Mouse (Mus musculus) stomach, embryonic 16.5 days (tissue): ENCODE results near the gene Bms1. TPM values are rescaled to one million over a fixed set of nuclear protein-coding genes. Genes with fewer than 3 reads are reported as not detected.

ENCODE experiments used
- ATAC-seq: fragments of 200-750 bp; cut with Nextera tagmentation; 2 replicates; pipeline ENCODE4 v1.8.0; 2017; ENCODE audit warnings: moderate number of reproducible peaks, moderate TSS enrichment; ENCODE audit not compliant: insufficient read depth, low FRiP score
- H3K27ac ChIP-seq: fragments of 300-500 bp; sonication (generic); 2 replicates; pipeline ENCODE4 v1.5.1; 2014; ENCODE audit warnings: low read length
- H3K27me3 ChIP-seq: fragments of 300-500 bp; sonication (generic); 2 replicates; pipeline ENCODE4 v1.6.1; 2014; ENCODE audit warnings: low read length, control low read depth, mixed read lengths; ENCODE audit not compliant: control insufficient read depth, insufficient read depth
- H3K36me3 ChIP-seq: fragments of 300-500 bp; sonication (generic); 2 replicates; pipeline ENCODE4 v1.6.1; 2014; ENCODE audit warnings: low read length; ENCODE audit not compliant: control insufficient read depth, insufficient read depth
- H3K4me1 ChIP-seq: fragments of 300-500 bp; sonication (generic); 2 replicates; pipeline ENCODE4 v1.6.1; 2014; ENCODE audit warnings: low read length, control low read depth, mixed read lengths; ENCODE audit not compliant: control insufficient read depth, insufficient read depth
- H3K4me2 ChIP-seq: fragments of 300-500 bp; sonication (generic); 2 replicates; pipeline ENCODE4 v1.6.1; 2014; ENCODE audit warnings: low read depth, low read length, mixed read lengths
- H3K4me3 ChIP-seq: fragments of 300-500 bp; sonication (generic); replicated peaks from 2 replicates; pipeline ENCODE4 v1.5.1; 2014; ENCODE audit warnings: mild to moderate bottlenecking, low read length
- H3K9ac ChIP-seq: fragments of 300-500 bp; sonication (generic); 2 replicates; pipeline ENCODE4 v1.6.1; 2014; ENCODE audit warnings: low read length
- H3K9me3 ChIP-seq: fragments of 300-500 bp; sonication (generic); replicated peaks from 2 replicates; pipeline ENCODE4 v1.6.1; 2016; ENCODE audit warnings: low read length, control low read depth; ENCODE audit not compliant: control insufficient read depth
- WGBS: fragments of 180-500 bp; shearing (Covaris S2); extraction: QIAGEN DNeasy Blood & Tissue Kit; methylation state at CpG from one replicate; pipeline ENCODE4 v1.1.7; 2014; 5-methylcytosine and 5-hydroxymethylcytosine counted together
- microRNA-seq: library from miRNA; unstranded; fragments of <30 nt; microRNA quantifications from one replicate; pipeline ENCODE4, GENCODE M21; 2016
- polyA plus RNA-seq: library from polyadenylated mRNA; unstranded; fragments of >200 nt; fragmentation: Nextera tagmentation; extraction: Ambion mirVana; gene quantifications from 2 replicates; pipeline ENCODE4 v1.2.1, GENCODE M21; 2015

Bms1 gene
- polyA plus RNA-seq, 1 experiment from 2014 or later, result 31.1 TPM

DNA sequence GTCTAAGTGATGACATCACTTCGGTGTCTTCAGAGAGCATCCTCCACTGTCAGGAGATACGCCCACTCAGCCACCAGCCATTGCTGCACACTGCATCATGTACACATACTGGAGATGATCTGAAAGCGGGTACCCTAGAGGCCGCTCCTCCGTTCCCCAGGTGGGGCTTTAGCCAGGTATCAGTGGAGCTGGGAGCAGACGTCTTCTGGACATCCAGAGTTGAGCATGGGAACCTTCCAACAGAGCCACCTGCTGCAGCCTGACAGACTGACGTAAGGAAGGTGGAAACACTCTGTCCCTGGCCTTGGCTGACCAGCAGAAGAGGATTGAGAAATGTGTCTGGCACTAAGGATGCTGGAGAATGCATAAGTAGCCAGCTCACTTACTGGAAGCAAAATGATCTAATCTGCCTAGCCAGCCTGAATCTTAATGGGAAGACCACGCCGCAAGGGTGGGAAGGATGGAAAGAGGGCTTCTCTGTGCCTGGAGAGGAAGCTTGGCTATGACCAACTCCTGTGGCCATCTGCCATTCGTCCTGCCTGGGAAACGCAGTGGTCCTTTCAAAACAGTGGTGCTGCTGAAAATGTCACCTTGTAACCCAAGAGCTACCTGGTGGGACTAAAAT, 77.3 kb downstream of the Bms1 start:
- H3K36me3 ChIP-seq, result no peaks in the 10 kb centered on the region
- no peak overlapping the region for H3K9ac ChIP-seq
- H3K27me3 ChIP-seq, result no peaks in the 10 kb centered on the region
- no peaks in the 10 kb centered on the region for H3K4me1 ChIP-seq
- ATAC-seq, result no peak
- no peak overlapping the region for H3K4me2 ChIP-seq
- no peak overlapping the region for H3K27ac ChIP-seq
- no peaks in the 10 kb centered on the region for H3K9me3 ChIP-seq
- H3K4me3 ChIP-seq, result no peak overlapping the region
- WGBS, result 86% methylated on average over 11 of the region's 11 CpGs

DNA sequence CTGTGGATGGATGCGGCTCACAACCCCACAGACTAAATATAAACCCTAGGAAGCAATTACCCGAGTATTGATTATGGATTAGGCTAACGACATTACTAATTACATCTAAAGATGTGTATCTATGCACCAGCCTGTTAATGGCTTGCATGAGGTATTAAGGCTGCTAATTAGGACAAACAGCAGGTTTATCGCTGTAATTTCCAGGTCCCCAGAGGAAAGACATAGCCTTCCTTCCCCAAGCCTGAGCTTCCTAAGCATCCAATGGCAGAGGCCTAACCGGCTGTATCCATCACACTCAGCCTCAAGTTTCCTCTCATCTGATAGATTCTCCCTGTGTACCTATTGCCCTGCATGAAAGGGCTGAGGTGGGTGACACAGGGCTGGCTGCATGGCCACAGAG, 81.6 kb downstream of the Bms1 start:
- no peak overlapping the region for H3K9ac ChIP-seq
- WGBS, result 83% methylated on average over 5 of the region's 5 CpGs
- no peaks in the 10 kb centered on the region for H3K27me3 ChIP-seq
- no peaks in the 10 kb centered on the region for H3K4me1 ChIP-seq
- no peak for ATAC-seq
- H3K4me2 ChIP-seq, result no peak overlapping the region
- no peak overlapping the region for H3K27ac ChIP-seq
- no peaks in the 10 kb centered on the region for H3K36me3 ChIP-seq
- H3K4me3 ChIP-seq, result no peak overlapping the region
- H3K9me3 ChIP-seq, result no peaks in the 10 kb centered on the region

DNA sequence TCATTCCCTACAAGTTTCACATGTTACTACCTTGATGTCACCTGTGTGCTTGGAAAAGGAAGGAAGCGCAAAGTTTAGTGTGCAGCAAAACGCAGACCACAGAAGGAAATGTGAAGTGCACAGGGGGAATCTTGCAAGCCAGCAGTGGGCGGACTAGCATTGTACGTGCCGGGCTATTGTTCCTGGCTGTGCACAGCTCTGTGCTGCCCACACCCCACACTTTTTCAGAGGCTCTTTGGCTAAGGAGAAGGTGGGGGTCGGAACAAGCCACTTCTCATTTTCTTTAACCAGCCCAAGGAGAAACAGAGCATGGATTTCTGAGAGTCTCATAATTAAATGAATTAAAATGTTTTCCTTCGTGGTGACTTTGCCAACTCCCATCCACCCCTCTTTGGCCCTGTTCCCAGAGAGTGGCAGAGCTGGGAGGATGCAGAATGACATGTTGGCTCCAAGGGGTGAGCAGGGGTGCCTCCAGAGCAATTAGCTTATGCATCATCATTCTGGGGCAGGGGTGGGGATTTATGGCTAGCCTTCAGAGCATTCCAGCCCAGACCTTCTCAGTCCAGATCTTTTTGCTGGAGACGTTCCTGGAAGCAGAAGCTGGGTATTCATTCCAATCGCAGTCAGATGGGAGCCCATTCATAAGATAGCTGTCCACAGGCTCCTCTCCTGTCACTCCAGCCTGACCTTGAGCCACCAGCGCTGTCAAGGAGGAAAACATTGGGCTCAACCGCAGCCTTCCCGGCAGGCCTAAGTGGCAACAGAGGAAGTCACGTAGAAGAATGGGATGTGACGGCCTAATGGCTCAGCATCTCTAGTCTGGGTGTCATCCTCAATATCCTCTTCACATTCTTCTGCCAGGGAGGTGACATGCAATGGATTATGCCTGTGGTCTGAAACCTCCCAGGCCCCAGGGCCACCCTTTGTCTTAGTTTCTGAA, 82.5 kb downstream of the Bms1 start:
- Histone ChIP-seq H3K4me1 (no peaks in the 10 kb centered on the region), H3K27me3 (no peaks in the 10 kb centered on the region), H3K4me3 (no peak overlapping the region), H3K27ac (0 out of 2 replicates have a peak overlapping the region, but pooled peaks have one; percentile 34), H3K9ac (no peak overlapping the region), H3K36me3 (no peaks in the 10 kb centered on the region), H3K4me2 (no peak overlapping the region), H3K9me3 (no peaks in the 10 kb centered on the region)
- 59% methylated on average over 14 of the region's 14 CpGs for WGBS
- ATAC-seq, result peak; percentile 82; the same call in 1 of the 2 replicates

DNA sequence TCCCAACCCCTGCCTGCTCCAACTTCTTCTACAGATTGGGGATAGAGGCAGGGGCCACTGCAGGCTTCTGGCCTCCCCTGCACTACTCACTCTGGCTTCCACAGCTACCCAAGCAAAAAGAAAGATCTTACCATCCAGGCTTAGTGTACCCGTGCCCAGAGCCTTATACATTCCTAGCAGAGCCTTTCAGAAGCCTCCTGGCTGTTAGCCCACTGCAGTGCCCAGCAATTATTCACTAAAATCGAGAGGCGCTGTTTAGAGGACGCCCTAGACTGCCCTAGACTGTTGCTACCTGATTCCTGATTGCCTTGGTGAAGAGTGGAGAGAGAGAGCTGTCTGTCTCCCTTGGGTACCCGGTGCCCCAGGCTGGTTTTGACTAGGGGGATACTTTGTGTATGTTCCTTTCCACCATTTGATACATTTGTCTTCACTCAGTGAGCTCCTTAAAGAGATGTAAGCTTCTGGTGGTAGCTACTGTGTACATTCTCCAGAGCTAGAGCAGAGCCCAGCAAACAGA, 83.3 kb downstream of the Bms1 start:
- H3K27ac ChIP-seq, result 0 out of 2 replicates have a peak overlapping the region, but pooled peaks have one; percentile 34
- no peaks in the 10 kb centered on the region for H3K9me3 ChIP-seq
- no peak for ATAC-seq
- H3K4me3 ChIP-seq, result no peak overlapping the region
- no peaks in the 10 kb centered on the region for H3K4me1 ChIP-seq
- no peaks in the 10 kb centered on the region for H3K27me3 ChIP-seq
- WGBS, result 62% methylated on average over 5 of the region's 5 CpGs
- no peak overlapping the region for H3K4me2 ChIP-seq
- no peaks in the 10 kb centered on the region for H3K36me3 ChIP-seq
- H3K9ac ChIP-seq, result no peak overlapping the region

DNA sequence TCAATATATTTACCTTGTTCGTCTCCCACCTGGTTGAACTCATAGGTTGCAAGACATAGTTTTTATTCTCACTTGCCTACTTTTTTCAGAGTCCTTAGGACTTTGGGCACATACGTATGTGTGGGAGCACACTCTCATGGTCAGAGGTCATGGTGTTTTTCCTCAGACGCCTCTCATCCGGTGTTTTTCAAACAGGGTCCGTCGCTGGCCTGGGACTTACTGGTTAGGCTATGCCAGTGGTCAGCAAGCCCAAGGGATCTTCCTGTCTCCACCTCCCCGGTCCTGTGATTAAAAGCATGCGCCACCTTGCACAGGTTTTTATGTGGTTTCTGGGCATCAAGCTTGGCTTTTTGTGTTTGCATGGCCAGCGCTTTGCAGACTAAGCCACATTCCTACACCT, 85.4 kb downstream of the Bms1 start:
- Histone ChIP-seq H3K4me2 (no peak overlapping the region), H3K27ac (no peak overlapping the region), H3K4me1 (no peaks in the 10 kb centered on the region), H3K27me3 (no peaks in the 10 kb centered on the region), H3K9me3 (no peaks in the 10 kb centered on the region), H3K9ac (no peak overlapping the region), H3K36me3 (no peaks in the 10 kb centered on the region), H3K4me3 (no peak overlapping the region)
- ATAC-seq, result no peak
- 78% methylated on average over 9 of the region's 9 CpGs for whole genome bisulfite sequencing

Small RNAs within 50 kb of the gene (microRNA-seq; reads per million reads assigned to microRNA genes)
- gene Gm25953, result not detected

Other genes with a start within 250 kb of the Bms1 start
- gene Ret, start 221.8 kb downstream of the Bms1 start, polyA plus RNA-seq, result 11.9 and 13.1 TPM in 2 replicates
- gene Zfp248, start 36.1 kb upstream of the Bms1 start, polyA plus RNA-seq, result 7.0 and 7.8 TPM in 2 replicates
- 10.9 and 11.3 TPM in 2 replicates for gene Zfp9, start 59.8 kb upstream of the Bms1 start, polyA plus RNA-seq
- gene Ankrd26, start 142.8 kb upstream of the Bms1 start, polyA plus RNA-seq, result 10.4 and 10.8 TPM in 2 replicates